Mouse (Mus musculus) cerebellum, adult (tissue): ENCODE measurements around the gene Wnt10a.
"Not testable (repeated sequence)": the region's sequence is repeated elsewhere in the genome, so short reads cannot be mapped to it uniquely, and the experiment has no call there.

Experiments used
- ATAC-seq: cut with Nextera tagmentation; 2 replicates; pipeline ENCODE4 v1.9.2; 2017; ENCODE audit warnings: mild to moderate bottlenecking, moderate library complexity, mixed read lengths; ENCODE audit not compliant: insufficient number of reproducible peaks, low FRiP score, low TSS enrichment

Gene Wnt10a

DNA sequence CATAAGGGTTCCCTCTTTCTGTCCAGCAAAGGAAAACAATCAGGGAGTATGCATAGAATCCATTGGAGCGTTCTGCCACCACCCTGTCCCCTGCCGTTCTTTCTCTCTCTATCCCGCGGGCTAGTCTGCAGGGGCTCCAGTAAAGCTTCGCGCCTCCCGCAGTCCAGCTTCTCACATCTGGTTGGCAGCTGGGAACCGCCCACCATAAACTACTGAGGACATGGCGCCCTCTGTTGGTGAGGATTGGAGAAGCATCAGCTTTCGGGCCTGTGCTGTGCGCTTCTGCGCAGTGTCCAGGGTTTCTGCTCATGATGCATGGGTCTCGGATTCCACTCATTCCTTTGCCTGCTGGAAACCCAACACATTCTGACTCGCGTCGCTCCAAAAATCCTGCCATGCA, 16.8 kb downstream of the Wnt10a start:
- ATAC-seq = peak; percentile 38; the same call in 1 of the 2 replicates

GRCm38 (mm10) chr1:74809007-74809406, 17.7 kb downstream of the Wnt10a start:
- ATAC-seq = no peak

- no peak for ATAC-seq
Observed at GRCm38 (mm10) chr1:74814931-74815647, 23.8 kb downstream of the Wnt10a start.

GRCm38 (mm10) chr1:74815965-74816364, 24.6 kb downstream of the Wnt10a start:
- not testable (repeated sequence) for ATAC-seq

DNA sequence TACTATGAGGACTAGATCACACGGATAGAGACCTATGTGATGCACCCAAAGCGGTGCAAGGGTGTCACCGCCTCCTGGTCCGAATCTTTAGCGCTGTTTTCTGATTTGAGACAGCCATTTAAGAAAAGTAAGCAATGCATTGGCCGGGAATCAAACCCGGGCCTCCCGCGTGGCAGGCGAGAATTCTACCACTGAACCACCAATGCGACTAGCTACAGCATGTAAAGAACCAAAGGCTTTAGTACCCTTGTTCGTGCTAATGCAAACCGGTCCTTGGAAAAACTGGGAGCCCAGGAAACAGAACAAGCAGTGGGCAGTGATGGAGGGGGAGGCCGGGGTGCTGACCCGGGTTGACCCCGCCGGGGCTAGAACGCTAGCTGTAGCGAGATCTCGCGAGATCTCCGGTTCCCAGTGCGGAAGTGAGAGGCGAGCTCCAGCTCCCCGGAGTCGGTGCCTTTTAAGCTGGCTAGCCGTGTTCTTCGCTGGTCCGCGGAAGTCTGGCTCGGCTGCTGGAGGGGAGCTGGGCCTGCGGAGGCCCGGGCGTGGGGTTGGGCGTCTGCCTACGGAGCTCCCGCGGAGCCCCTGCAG, 25.4 kb downstream of the Wnt10a start:
- peak; percentile 94 for ATAC-seq

DNA sequence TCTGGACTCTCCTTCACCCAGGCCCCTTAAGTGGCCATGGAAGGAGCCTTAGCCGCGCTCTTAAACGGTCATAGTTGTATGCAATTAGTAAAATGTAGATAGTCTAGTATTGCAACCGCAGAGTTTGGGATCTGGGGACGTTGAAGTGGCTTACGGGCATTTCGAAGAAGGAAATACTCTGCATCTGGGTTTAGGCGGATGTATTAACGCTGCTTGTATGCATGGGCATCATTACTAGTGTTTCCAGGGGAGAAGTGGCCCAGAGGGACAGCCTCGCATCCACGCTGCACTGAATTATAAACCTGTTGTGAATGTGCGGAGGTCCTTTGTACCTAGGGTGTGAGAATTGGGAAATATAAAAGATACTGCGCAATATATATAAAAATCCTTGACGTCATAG, 25.9 kb downstream of the Wnt10a start:
- 0 out of 2 replicates have a peak, but pooled peaks have one; percentile 18 for ATAC-seq

GRCm38 (mm10) chr1:74818509-74818908, 27.2 kb downstream of the Wnt10a start:
- ATAC-seq = no peak

DNA sequence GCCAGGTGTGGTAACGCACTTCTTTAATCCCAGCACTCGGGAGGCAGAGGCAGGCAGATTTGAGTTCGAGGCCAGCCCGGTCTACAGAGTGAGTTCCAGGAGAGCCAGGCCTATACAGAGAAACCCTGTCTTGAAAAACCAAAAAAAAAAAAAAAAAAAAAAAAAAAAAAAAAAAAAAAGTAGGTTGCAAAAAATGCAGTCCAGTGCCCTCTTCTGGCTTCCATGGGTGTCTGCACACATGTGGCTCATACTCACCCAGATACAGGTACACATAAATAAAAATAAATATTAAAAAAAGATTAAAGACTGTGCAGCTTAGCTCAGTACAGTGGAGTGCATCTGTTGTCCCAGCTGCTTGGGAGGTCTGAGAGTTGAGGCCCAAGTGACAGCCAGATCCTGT, 32.3 kb downstream of the Wnt10a start:
- ATAC-seq = not testable (repeated sequence)

DNA sequence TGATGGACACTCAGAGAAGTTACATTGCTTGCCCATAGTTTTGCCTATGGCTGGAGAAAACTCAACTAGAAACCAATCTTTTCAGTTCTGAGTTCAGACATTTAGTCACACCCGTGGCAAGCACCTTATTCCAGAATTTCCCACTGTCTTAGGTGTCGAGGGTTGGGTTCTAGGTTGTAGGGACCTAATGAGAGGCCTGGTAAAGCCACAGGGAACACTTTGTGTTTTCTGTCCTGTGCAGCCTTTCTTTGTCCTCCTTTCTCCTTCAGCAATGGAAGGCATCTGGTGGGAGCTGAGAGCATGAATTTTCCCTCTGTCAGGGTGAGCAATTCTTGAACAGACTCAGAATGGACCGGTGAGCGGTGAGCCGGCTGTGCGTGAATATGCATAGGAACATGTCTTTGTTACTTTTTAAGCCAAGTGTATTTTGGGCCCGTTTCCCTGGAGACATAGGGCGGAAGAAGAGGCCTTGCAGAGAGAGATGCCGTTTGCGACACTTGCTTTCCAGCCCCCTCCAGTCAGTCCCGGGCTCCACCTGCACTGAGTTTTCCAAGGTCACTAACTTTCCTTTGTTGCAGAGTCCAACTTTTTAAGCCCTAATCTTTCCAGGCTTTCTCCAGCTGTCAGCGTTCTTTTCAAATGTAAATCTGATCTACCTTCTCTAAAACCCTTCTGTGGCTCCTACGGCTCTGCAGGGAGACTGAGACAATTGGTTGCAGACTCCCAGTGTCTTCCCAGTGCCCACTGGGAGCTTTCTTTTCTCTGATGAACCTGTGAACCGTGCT, 33.4 kb downstream of the Wnt10a start:
- no peak for ATAC-seq

- ATAC-seq = no peak
Observed at GRCm38 (mm10) chr1:74830061-74830460, 38.7 kb downstream of the Wnt10a start.

GRCm38 (mm10) chr1:74833255-74833654, 41.9 kb downstream of the Wnt10a start:
- ATAC-seq = no peak

GRCm38 (mm10) chr1:74843090-74843489, 51.8 kb downstream of the Wnt10a start:
- ATAC-seq = no peak

DNA sequence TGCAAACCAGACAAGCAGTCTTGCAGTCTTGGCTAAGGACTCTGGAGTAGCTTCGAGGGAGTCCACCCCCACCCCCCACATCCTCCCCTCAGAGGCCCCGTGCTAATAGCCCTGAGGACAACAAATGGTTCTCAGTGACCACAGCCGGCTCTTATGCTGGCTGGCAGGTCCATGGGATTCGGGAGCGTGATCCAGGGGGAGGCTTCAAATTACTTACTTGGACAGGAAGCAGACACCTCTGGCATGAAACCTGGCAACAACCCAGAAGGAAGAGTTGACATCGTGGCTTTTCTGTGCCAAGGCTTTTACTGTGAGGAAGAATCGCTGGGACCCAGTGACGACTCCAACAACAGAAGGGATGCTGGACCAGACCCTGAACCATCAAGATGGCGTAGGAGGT, 55.0 kb downstream of the Wnt10a start:
- no peak for ATAC-seq

- no peak for ATAC-seq
Observed at GRCm38 (mm10) chr1:74848946-74849345, 57.6 kb downstream of the Wnt10a start.

DNA sequence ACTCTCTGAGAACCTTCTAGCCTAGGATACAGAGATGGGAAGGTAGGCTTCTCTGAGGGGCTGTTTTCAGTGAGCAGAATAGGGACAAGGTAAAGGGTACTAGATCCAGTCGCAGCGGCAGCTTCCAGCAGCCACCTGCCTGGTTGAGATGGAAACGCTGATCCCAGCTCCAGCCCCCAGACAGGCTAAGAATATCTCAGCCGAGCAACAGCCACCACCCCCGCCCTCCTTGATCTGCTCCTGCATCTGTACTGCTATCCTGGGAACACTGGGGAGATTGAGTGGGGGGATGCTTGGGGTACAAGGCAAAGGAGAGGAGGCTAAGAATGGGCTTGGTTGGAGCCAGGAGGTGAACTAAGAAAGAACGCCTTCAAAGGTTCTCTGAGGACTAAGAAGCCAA, 58.9 kb downstream of the Wnt10a start:
- no peak for ATAC-seq

GRCm38 (mm10) chr1:74851001-74851775, 59.9 kb downstream of the Wnt10a start:
- ATAC-seq = no peak
